Mouse (Mus musculus): Measurements from ENCODE around the gene Pax7. TPM values are rescaled to one million over a fixed set of nuclear protein-coding genes. Genes with fewer than 3 reads are reported as not detected.

The Pax7 gene
- total RNA-seq, 2 experiments from 2014 or later = not detected

- intact Hi-C loops (cut with DNase I) = no loop called here
Measured at GRCm38 (mm10) chr4:139832281-139833035, 870 bp downstream of the Pax7 start.

DNA sequence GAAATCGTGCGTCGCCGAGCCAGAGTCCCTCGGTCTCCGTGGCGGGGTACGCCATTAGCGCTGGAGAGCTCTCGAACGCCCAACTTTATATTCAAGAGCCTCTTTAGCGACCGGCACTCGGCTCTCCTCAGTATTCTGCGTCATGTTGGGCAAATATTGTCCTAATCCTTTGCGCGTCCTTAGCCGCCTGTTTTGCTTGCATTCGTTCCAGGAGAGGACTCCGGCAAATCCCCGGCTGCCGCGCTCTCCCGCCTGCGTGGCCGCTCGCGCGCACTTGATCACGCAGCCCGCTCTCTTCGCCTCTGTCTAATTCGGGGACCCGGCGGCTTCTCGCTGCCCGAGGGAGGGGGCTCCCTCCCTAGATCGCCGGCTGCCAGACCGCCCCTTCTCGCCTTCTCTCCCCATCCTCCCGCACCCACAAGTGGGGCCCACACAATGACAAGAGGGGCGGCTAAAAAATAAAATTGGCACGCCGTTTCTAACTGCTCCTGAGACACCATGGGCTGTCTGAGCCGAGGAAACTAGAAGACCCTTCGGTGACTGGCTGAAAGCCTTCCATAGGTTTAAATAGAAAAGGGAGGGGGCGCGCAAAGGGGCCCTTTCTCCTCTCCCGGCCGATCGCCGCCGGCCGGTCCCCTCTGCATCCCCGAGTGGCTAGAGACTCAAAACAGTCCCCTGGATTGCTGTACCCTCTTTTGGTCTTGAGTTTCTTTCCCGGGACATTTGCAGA, 1.7 kb downstream of the Pax7 start:
- intact Hi-C loops (cut with DNase I) = no loop called here
- DNase-seq (ENCODE audit: low spot score in 2 of 2) = no peak

More at GRCm38 (mm10) chr4:139832281-139833035, 870 bp downstream of the Pax7 start:
- no peak for DNase-seq (ENCODE audit: low spot score in 2 of 2)

GRCm38 (mm10) chr4:139830581-139831387, 2.5 kb downstream of the Pax7 start:
- no peak for DNase-seq (ENCODE audit: low spot score in 2 of 2)
- intact Hi-C loops (cut with DNase I) = no loop called here

GRCm38 (mm10) chr4:139830053-139830452, 3.3 kb downstream of the Pax7 start:
- intact Hi-C loops (cut with DNase I) = no loop called here
- DNase-seq (ENCODE audit: low spot score in 2 of 2) = no peak

DNA sequence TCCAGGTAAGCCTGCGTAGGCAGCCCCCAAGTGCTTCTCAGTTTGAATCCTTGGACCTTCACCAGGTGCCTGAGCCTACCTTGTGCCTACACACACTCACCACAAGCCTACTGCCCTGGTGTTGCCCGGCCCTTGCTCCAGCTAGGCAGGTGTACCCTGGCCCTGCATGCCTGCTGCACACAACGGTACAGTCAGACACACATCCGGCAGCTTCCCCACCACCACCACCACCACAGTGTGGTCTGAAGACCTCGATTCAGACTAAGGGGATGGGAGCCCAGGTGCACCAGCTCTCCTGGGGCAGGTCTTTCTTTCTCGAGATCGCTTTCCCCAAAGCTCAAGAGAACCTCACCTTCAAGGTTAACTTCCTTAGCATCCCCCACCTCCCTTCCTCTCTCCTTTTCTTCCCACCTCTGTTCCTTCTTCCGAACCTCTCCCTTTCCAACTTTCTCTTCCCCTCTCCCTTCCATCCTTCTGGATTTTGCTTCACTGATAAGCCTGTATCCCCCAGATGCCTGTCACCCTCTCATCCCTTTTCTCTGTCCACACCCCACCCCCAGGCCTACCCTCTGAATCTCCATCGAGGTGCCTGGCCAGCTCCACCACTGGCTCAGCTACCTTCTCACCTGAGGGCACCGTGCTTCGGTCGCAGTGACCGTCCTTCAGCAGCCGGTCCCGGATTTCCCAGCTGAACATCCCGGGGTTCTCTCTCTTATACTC, 4.3 kb downstream of the Pax7 start:
- intact Hi-C loops (cut with DNase I) = no loop called here
- no peak for DNase-seq (ENCODE audit: low spot score in 2 of 2)

DNA sequence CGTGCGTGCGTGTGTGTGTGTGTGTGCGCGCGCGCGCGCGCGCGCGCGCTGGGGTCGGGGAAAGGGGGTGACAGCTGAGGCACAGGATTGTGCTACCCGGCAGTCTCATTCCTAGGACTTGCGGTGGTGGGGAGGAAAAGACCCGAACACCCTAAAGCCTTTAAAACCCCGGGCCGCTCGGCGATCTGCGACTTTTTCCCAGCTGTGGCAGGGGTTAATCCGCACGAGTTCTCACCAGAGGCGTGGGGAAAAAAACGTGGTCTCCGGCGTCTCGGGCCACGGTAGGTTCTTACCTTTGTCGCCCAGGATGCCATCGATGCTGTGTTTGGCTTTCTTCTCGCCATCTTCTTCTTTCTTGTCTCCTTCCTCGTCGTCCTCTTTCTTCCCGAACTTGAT, 5.0 kb downstream of the Pax7 start:
- intact Hi-C loops (cut with DNase I) = no loop called here
- DNase-seq (ENCODE audit: low spot score in 2 of 2) = no peak

- intact Hi-C loops (cut with DNase I) = no loop called here
- DNase-seq (ENCODE audit: low spot score in 2 of 2) = no peak
Measured at GRCm38 (mm10) chr4:139827501-139828282, 5.6 kb downstream of the Pax7 start.

GRCm38 (mm10) chr4:139826231-139826630, 7.1 kb downstream of the Pax7 start:
- intact Hi-C loops (cut with DNase I) = no loop called here
- DNase-seq (ENCODE audit: low spot score in 2 of 2) = no peak

GRCm38 (mm10) chr4:139825326-139826112, 7.8 kb downstream of the Pax7 start:
- intact Hi-C loops (cut with DNase I) = no loop called here
- DNase-seq (ENCODE audit: low spot score in 2 of 2) = no peak

GRCm38 (mm10) chr4:139824572-139825325, 8.6 kb downstream of the Pax7 start:
- no peak for DNase-seq (ENCODE audit: low spot score in 2 of 2)
- intact Hi-C loops (cut with DNase I) = no loop called here

DNA sequence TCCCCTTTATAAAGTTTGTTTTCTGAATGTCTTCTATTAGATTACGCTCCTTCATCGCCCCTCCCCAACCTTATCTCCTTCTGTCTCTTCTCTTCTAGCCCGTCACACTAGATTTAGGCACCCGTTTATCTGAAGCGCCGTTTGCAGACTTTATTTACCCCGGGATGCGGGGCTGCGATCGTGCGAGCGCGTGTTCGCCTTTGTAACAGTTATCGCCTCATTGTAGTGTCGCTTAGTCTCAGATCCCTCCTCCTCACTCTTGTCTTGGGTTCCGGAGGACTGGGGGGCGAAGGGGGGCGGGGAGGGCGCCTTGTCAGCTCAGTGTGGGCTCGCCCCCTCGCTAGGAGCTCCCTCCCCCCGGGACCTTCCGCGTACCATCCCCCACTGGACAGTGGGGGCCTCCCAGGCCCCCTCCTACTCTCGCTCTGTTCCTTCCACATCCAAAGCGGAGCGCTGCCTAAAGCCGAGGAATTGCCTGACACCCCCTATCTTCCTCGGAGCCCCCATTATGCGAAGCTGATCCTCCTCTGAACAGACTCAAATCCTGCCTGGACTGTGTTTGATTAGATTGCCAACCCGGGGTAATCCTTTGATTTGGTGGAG, 9.4 kb downstream of the Pax7 start:
- intact Hi-C loops (cut with DNase I) = no loop called here
- no peak for DNase-seq (ENCODE audit: low spot score in 2 of 2)

DNA sequence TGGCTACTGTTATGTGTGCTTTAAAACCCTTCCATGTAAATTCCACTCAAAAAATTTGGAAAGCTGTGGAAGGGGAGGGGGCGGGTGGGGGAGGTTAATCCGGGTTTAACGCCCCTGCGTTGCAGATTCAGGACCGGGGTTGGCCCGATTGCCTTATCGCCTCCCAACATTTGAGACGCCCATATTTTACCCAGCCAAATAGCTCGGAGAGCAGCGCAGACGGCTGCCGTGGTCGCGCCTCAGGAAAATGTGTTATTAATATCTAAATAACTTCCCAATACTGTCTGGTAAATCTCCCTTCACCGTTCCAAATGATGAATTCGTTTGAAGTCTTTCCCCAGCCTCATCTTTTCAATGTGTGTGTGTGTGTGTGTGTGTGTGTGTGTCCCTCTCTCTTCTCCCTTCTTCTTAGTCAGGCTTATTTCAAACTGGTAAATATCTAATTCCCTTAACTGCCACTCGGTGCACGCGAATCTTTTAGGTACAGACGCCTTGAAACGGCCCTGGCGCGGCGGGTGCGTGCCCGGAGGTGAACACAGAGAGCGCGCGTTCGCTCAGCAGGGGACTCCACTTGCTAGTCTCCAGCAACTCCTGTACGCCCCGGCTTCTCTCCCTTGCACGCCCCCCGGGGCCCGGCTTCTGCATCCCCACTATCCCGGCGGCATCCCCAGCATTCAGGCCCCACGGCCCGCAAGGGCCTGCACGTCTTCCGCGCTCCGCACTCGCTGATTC, 10.0 kb downstream of the Pax7 start:
- no peak for DNase-seq (ENCODE audit: low spot score in 2 of 2)
- intact Hi-C loops (cut with DNase I) = no loop called here

DNA sequence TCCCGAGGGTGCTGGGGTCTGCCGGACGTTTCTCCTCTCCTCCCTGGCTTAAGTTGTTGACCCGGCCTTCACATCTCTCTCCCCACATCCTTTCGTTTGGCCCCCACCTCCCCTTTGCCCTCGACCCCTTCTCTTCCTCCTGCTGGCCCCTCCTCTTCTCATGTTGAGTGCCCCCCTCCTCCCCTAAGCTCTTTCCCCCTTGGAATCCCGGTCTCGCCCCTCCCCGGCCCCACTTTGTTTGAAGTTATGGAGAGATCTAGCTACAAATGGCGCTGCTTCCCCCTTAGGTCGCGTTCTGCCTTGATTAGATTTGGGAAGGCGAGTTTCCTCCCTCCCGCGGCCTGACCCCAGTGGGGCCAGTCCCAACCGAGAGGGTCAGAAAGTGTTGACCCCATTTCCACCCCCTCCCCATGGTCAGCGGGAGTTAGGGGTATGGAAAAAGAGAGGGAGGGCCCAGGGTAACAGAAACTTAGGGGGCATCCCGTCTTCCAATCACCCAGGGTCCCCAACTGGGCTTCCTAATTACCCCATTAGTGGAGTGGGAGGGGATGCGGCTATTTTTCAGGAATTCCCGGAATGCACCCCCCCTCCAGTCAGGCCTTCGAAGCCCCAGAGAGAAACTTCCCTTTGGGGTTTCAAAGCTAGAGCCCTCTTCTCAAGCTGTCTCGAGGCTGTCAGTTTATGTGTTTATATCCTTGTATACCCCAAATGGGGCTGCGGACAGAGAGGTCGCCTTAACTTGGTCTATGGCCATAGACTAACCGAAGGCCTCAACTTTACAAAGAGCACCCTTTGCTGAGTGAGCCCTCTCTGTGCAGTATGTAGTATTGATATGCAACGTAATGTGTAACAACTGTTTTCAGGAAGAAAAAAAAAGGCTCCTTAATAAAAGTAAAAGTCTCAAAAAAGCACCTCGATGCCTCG, 10.9 kb downstream of the Pax7 start:
- DNase-seq (ENCODE audit: low spot score in 2 of 2) = no peak
- intact Hi-C loops (cut with DNase I) = no loop called here

- intact Hi-C loops (cut with DNase I) = no loop called here
- no peak for DNase-seq (ENCODE audit: low spot score in 2 of 2)
Measured at GRCm38 (mm10) chr4:139821491-139822160, 11.7 kb downstream of the Pax7 start.

- intact Hi-C loops (cut with DNase I) = no loop called here
- no peak for DNase-seq (ENCODE audit: low spot score in 2 of 2)
Measured at GRCm38 (mm10) chr4:139821071-139821470, 12.3 kb downstream of the Pax7 start.

Measured in left cerebral cortex, postnatal 25 days (tissue).